Mouse (Mus musculus) kidney, postnatal 14 days (tissue): ENCODE results near the gene Acap2.

Source experiments
- DNase-seq: peaks from one replicate; pipeline ENCODE4 v3.0.0; 2022; ENCODE audit warnings: mixed read lengths

Gene Acap2

DNA sequence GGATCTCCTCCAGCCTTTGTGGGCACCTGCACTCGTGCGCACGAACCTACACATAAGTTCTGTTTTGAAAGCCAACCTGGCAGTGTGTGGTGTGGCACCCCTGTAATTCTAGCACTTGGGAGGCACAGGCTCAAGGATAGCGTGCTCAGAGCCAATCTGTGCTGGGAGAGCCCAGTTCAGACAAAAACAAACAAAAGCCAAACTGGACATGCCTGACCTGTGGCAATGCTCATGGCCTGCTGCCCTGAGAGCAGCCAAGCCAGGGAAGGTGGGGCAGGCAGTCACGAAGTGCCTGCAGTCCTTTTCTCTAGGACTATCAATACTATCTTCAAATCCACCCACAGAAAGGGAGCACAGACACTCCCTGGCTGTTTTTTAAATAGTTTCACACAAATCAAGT is 157.9 kb downstream of the Acap2 start:
- DNase-seq = no peak
